ENCODE assay signal across 10 mouse cellular contexts in the genomic region with DNA sequence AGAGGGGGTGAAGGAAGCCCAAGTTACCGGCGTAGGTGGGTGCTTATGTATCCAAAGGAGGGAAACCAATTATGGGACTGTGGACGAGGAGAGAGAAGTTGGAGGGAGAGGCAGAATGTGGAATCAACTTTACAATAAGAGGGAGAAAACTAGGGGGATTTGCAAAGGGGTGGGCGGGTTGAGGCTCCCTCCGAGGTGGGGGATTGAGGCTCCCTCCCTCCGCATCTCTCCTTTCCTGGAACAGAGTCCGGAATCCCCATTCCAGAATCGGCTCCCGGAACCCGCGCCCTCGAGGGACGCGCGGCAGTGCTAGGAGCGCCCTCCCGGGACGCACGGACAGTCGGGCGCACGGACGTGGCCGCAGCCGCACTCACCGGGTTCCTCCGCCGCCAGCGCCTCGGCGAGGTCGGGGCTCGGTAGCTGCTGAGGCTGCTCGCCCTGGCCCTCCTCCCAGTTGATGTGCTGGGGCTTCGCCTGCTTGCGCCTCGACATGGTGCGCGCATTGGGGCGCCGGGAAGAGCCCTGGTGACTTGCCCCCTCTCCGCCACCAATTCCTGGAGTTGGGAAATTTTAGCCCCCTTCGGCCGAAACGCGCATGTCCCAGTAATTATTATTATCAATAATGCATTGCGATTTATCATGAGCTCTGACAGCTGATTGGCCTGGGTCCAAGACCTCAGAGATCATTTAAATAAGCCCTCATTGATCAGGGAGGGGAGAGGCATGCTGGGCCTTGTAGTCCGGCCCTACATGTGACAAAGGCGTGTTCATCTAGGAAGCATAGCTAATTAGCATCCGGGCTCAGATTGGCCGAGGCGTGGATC. TPM values are rescaled to one million over a fixed set of nuclear protein-coding genes. Genes with fewer than 3 reads are reported as not detected.
DNase-seq lines count a peak whose midpoint lies in the region; ATAC-seq and TF ChIP-seq lines count a peak whose summit lies in the region.
"Had no signal": no experiment of that assay in that cellular context is flagged by ENCODE, and none has a peak within 500 bp of the region (broad histone marks: within the 10 kb centered on the region; RNA-seq: fewer than 3 reads in every experiment).

No protein-coding gene starts in this region.

- peak; percentile 78 for ATAC-seq in heart, postnatal 0 days (ENCODE audit: insufficient read depth, low read depth)
- ATAC-seq in limb, embryonic 11.5 days (ENCODE audit: insufficient number of reproducible peaks, low FRiP score, low TSS enrichment, low read depth) = peak; percentile 69; the same call in 1 of the 2 replicates
- ATAC-seq in CD4-positive, CD25-positive, alpha-beta regulatory T cell, adult 4 months = no peak

- WGBS in heart, postnatal 0 days = under 1% methylated on average over 50 of the region's 52 CpGs
- WGBS in limb, embryonic 11.5 days = 0% methylated on average over 51 of the region's 52 CpGs

- peak overlapping the region; percentile 54 for H3K4me3 ChIP-seq in heart, postnatal 0 days (ENCODE audit: low read depth, low read length)
- H3K4me3 ChIP-seq in limb, embryonic 11.5 days (ENCODE audit: low read depth, low read length) = peak overlapping the region; percentile 57

- TF ChIP-seq EP300 in heart, postnatal 0 days (IDR thresholded peaks at IDR 0.05; ENCODE audit: low read depth) = no peak

- H3K4me1 ChIP-seq in heart, postnatal 0 days (ENCODE audit: control insufficient read depth, insufficient read depth) = 0 out of 2 replicates have a peak, but pooled peaks cover 4% of the 10 kb centered on the region
- peaks cover 12% of the 10 kb centered on the region for H3K4me1 ChIP-seq in limb, embryonic 11.5 days (ENCODE audit: control insufficient read depth, insufficient read depth, low read length)

- no peaks in the 10 kb centered on the region for H3K9me3 ChIP-seq in heart, postnatal 0 days (replicated peaks; ENCODE audit: control insufficient read depth, low read length)
- H3K9me3 ChIP-seq in limb, embryonic 11.5 days (ENCODE audit: control insufficient read depth, low read length) = no peaks in the 10 kb centered on the region

- peak overlapping the region; percentile 73 for H3K9ac ChIP-seq in heart, postnatal 0 days (replicated peaks; ENCODE audit: low read depth, low read length)
- peak overlapping the region; percentile 78 for H3K9ac ChIP-seq in limb, embryonic 11.5 days (ENCODE audit: low read length)

- intact Hi-C loops in heart, postnatal 25 days (cut with DNase I) = loop anchor here (10.0 kb wide), 1 partner anchor 108 kb away; no protein-coding TSS in a partner anchor

- no peaks in the 10 kb centered on the region for H3K36me3 ChIP-seq in heart, postnatal 0 days (replicated peaks; ENCODE audit: control insufficient read depth, insufficient read depth, low read length)
- no peaks in the 10 kb centered on the region for H3K36me3 ChIP-seq in limb, embryonic 11.5 days (ENCODE audit: control insufficient read depth, insufficient read depth, low read length)

- peak; percentile 94 for DNase-seq in heart, adult 11 months
- no peak for DNase-seq in heart, postnatal 25 days (ENCODE audit: low spot score)
- peak; percentile 93 for DNase-seq in embryo, embryonic 11 days
- DNase-seq in heart, postnatal 0 days (ENCODE audit: low spot score) = peak; percentile 54
- peak; percentile 83 for DNase-seq in limb, embryonic 11.5 days (ENCODE audit: low spot score)
- peak; percentile 82 for DNase-seq in retina, embryonic 14.5 days (ENCODE audit: low spot score)
- no peak for DNase-seq in T-cell, adult 2 months (ENCODE audit: low spot score)

- H3K27ac ChIP-seq in heart, postnatal 0 days (ENCODE audit: low read depth) = peak overlapping the region; percentile 73
- no peak overlapping the region; the same call in 1 of the 2 replicates for H3K27ac ChIP-seq in limb, embryonic 11.5 days (replicated peaks; ENCODE audit: low read depth, low read length)

- TF ChIP-seq CTCF in heart, postnatal 0 days (IDR thresholded peaks at IDR 0.05; ENCODE audit: low read depth) = no peak

- H3K27me3 ChIP-seq in heart, postnatal 0 days (ENCODE audit: control insufficient read depth, insufficient read depth, low read length) = peaks cover 78% of the 10 kb centered on the region
- no peaks in the 10 kb centered on the region for H3K27me3 ChIP-seq in limb, embryonic 11.5 days (ENCODE audit: control insufficient read depth, insufficient read depth, low read length)

- peak overlapping the region; percentile 82 for H3K4me2 ChIP-seq in heart, postnatal 0 days (ENCODE audit: low read depth, low read length)
- H3K4me2 ChIP-seq in limb, embryonic 11.5 days (ENCODE audit: low read depth, severe bottlenecking) = peak overlapping the region; percentile 83

RNA-seq across cellular contexts. Expression of a gene that starts 1.0 kb away (rescaled TPM):
- total RNA-seq in heart, postnatal 25 days (2021) = 1 to 10 TPM; 2.3 to 2.4 TPM
- 0.43 TPM in 1 of 2 replicates, not detected in the other for total RNA-seq in heart, postnatal 0 days (2014; rRNA removed; ENCODE audit: low replicate concordance)
- polyA plus RNA-seq in heart, postnatal 0 days (2015; fragmentation: Nextera tagmentation; extraction: Ambion mirVana) = 0.77 and 0.87 TPM in 2 replicates
- 12.5 and 16.8 TPM in 2 replicates for polyA plus RNA-seq in limb, embryonic 11.5 days (2014; fragmentation: Nextera tagmentation; extraction: Ambion mirVana)
- under 1 TPM in 1 of 2 experiments, not detected in 1; 0.23 TPM for polyA plus RNA-seq in CD4-positive, CD25-positive, alpha-beta regulatory T cell, adult 4 months (2017; shearing (Covaris generic))
- total RNA-seq: CH12.LX had no signal
- polyA plus RNA-seq: gonadal fat pad, adult 2 months had no signal

RNA-seq across cellular contexts. Expression of a gene that starts 24.5 kb away (rescaled TPM):
- 10 to 100 TPM; 44.9 to 54.1 TPM for total RNA-seq in heart, postnatal 25 days (2021)
- 46.1 and 49.9 TPM in 2 replicates for total RNA-seq in heart, postnatal 0 days (2014; rRNA removed; ENCODE audit: low replicate concordance)
- polyA plus RNA-seq in heart, postnatal 0 days (2015; fragmentation: Nextera tagmentation; extraction: Ambion mirVana) = 11.6 and 12.8 TPM in 2 replicates
- polyA plus RNA-seq in limb, embryonic 11.5 days (2014; fragmentation: Nextera tagmentation; extraction: Ambion mirVana) = 7.0 and 7.5 TPM in 2 replicates
- 10 to 100 TPM in 1 of 2 experiments, 1 to 10 TPM in 1; 7.9 to 16.2 TPM for polyA plus RNA-seq in CD4-positive, CD25-positive, alpha-beta regulatory T cell, adult 4 months (2017; shearing (Covaris generic))

Comparison
In these comparisons a context has a peak if more than half of its experiments do, and no peak if none do; other contexts are left out.
1. DNase-seq: peak in heart, adult 11 months (single experiment), embryo, embryonic 11 days (single experiment), heart, postnatal 0 days (single experiment), limb, embryonic 11.5 days (single experiment) and retina, embryonic 14.5 days (single experiment); none in heart, postnatal 25 days (single experiment) and T-cell, adult 2 months (single experiment).